26 mouse cellular contexts compared by ENCODE assay signal in the genomic region with DNA sequence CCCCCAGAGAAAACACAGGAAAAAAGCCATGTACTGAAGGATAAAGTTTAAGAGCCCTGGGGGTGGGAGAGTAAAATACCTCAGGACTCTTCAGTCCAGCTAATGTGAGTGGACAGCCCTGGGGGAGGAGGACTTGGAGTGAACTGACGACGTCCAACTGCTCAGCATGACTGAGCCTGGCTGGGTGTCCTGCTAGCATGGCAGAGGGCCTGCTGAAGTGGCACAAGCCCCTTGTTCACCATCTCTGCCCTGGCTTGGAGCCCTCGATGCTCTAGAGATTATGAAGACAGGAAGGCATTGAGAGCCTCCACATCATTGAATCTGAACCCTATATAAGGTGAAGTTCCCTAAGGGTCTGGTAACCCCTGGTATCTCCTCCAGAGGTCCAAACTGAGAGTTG. TPM values are rescaled to one million over a fixed set of nuclear protein-coding genes. Genes with fewer than 3 reads are reported as not detected.
DNase-seq lines count a peak whose midpoint lies in the region; ATAC-seq lines count a peak whose summit lies in the region.
"Had no signal": no experiment of that assay in that cellular context is flagged by ENCODE, and none has a peak within 500 bp of the region (broad histone marks: within the 10 kb centered on the region; RNA-seq: fewer than 3 reads in every experiment).

No protein-coding gene starts in this region.

- WGBS in kidney, embryonic 16.5 days, result 38% methylated on average over 3 of the region's 3 CpGs
- 58% methylated on average over 3 of the region's 3 CpGs for WGBS in midbrain, embryonic 15.5 days
- 60% methylated on average over 3 of the region's 3 CpGs for WGBS in midbrain, embryonic 16.5 days
- 59% methylated on average over 3 of the region's 3 CpGs for WGBS in hindbrain, embryonic 12.5 days

- H3K9ac ChIP-seq in kidney, embryonic 16.5 days (replicated peaks; ENCODE audit: low read length), result 0 out of 2 replicates have a peak overlapping the region, but pooled peaks have one; percentile 22
- H3K9ac ChIP-seq in midbrain, embryonic 15.5 days, result no peak overlapping the region
- H3K9ac ChIP-seq in midbrain, embryonic 16.5 days (ENCODE audit: low read depth, low read length), result no peak overlapping the region
- H3K9ac ChIP-seq in hindbrain, embryonic 12.5 days, result no peak overlapping the region
- H3K9ac ChIP-seq: heart, embryonic 15.5 days; liver, embryonic 15.5 days; lung, embryonic 15.5 days had no signal

- no peak for ATAC-seq in cerebellum, adult (ENCODE audit: insufficient number of reproducible peaks, low FRiP score, low TSS enrichment)
- no peak for ATAC-seq in kidney, embryonic 16.5 days (ENCODE audit: low FRiP score, low TSS enrichment)
- no peak for ATAC-seq in midbrain, embryonic 15.5 days (replicated peaks)
- no peak for ATAC-seq in midbrain, embryonic 16.5 days
- no peak for ATAC-seq in hindbrain, embryonic 12.5 days (ENCODE audit: low FRiP score)
- ATAC-seq: activated CD4-positive, CD25-positive, alpha-beta regulatory T cell, adult 4 months; inflammation-experienced regulatory T-cells, adult 6 months had no signal

- 0 out of 2 replicates have a peak, but pooled peaks cover 2% of the 10 kb centered on the region for H3K36me3 ChIP-seq in kidney, embryonic 16.5 days (ENCODE audit: insufficient read depth, low read length)
- H3K36me3 ChIP-seq in midbrain, embryonic 15.5 days (replicated peaks), result no peaks in the 10 kb centered on the region
- H3K36me3 ChIP-seq in midbrain, embryonic 16.5 days (ENCODE audit: control insufficient read depth, insufficient read depth, low read length), result no peaks in the 10 kb centered on the region
- peaks cover 11% of the 10 kb centered on the region; the same call in 1 of the 2 replicates for H3K36me3 ChIP-seq in hindbrain, embryonic 12.5 days
- H3K36me3 ChIP-seq: heart, embryonic 15.5 days; limb, embryonic 10.5 days; liver, embryonic 15.5 days; lung, embryonic 15.5 days had no signal

- peak; percentile 60 to 75 for DNase-seq in cerebellum, postnatal 10 days
- no peak for DNase-seq in kidney, adult 18-20 months
- DNase-seq in kidney, postnatal 10 days, result no peak
- DNase-seq: adrenal gland, postnatal 14 days; cerebellum, adult 9-10 months; gastrocnemius, postnatal 36 days; heart, adult 2 months; heart, postnatal 36 days; kidney, adult 8-10 months; kidney, postnatal 25 days; liver; lung, postnatal 36 days; thymus, postnatal 14 days had no signal

- H3K4me2 ChIP-seq in kidney, embryonic 16.5 days (replicated peaks; ENCODE audit: low read depth, low read length), result no peak overlapping the region
- no peak overlapping the region for H3K4me2 ChIP-seq in midbrain, embryonic 15.5 days
- H3K4me2 ChIP-seq in midbrain, embryonic 16.5 days (ENCODE audit: low read length), result no peak overlapping the region
- no peak overlapping the region for H3K4me2 ChIP-seq in hindbrain, embryonic 12.5 days (replicated peaks)
- H3K4me2 ChIP-seq: heart, embryonic 15.5 days; liver, embryonic 15.5 days; lung, embryonic 15.5 days had no signal

- no peak overlapping the region for H3K4me3 ChIP-seq in kidney, embryonic 16.5 days (ENCODE audit: low read length)
- no peak overlapping the region for H3K4me3 ChIP-seq in midbrain, embryonic 15.5 days
- H3K4me3 ChIP-seq in midbrain, embryonic 16.5 days (ENCODE audit: low read depth, low read length), result no peak overlapping the region
- H3K4me3 ChIP-seq in hindbrain, embryonic 12.5 days, result no peak overlapping the region
- H3K4me3 ChIP-seq: embryonic facial prominence, embryonic 10.5 days; heart, adult 2 months; heart, embryonic 15.5 days; limb, embryonic 10.5 days; liver, embryonic 15.5 days; lung, embryonic 15.5 days; megakaryocyte, embryonic 14.5 days had no signal

- no peaks in the 10 kb centered on the region for H3K27me3 ChIP-seq in kidney, embryonic 16.5 days (ENCODE audit: insufficient read depth, low read length)
- no peaks in the 10 kb centered on the region for H3K27me3 ChIP-seq in midbrain, embryonic 15.5 days (replicated peaks)
- no peaks in the 10 kb centered on the region for H3K27me3 ChIP-seq in midbrain, embryonic 16.5 days (ENCODE audit: control insufficient read depth, insufficient read depth, low read depth, low read length)
- H3K27me3 ChIP-seq in hindbrain, embryonic 12.5 days, result no peaks in the 10 kb centered on the region
- H3K27me3 ChIP-seq: heart, embryonic 15.5 days; lung, embryonic 15.5 days had no signal

- peaks cover 21% of the 10 kb centered on the region for H3K4me1 ChIP-seq in kidney, embryonic 16.5 days (ENCODE audit: insufficient read depth, low read length)
- peaks cover 20% of the 10 kb centered on the region for H3K4me1 ChIP-seq in midbrain, embryonic 15.5 days
- H3K4me1 ChIP-seq in midbrain, embryonic 16.5 days (ENCODE audit: control insufficient read depth, insufficient read depth, low read length), result peaks cover 15% of the 10 kb centered on the region
- H3K4me1 ChIP-seq in hindbrain, embryonic 12.5 days, result peaks cover 51% of the 10 kb centered on the region

- H3K9me3 ChIP-seq in kidney, embryonic 16.5 days (ENCODE audit: low read length), result no peaks in the 10 kb centered on the region
- no peaks in the 10 kb centered on the region for H3K9me3 ChIP-seq in midbrain, embryonic 15.5 days
- no peaks in the 10 kb centered on the region for H3K9me3 ChIP-seq in midbrain, embryonic 16.5 days (replicated peaks; ENCODE audit: control insufficient read depth, low read length, poor library complexity, severe bottlenecking)
- H3K9me3 ChIP-seq in hindbrain, embryonic 12.5 days (replicated peaks), result no peaks in the 10 kb centered on the region
- H3K9me3 ChIP-seq: embryonic facial prominence, embryonic 10.5 days; heart, embryonic 15.5 days; limb, embryonic 10.5 days; liver, embryonic 15.5 days; lung, embryonic 15.5 days; megakaryocyte, embryonic 14.5 days had no signal

- H3K27ac ChIP-seq in kidney, embryonic 16.5 days (ENCODE audit: low read length), result no peak overlapping the region
- peak overlapping the region; percentile 14; the same call in 1 of the 2 replicates for H3K27ac ChIP-seq in midbrain, embryonic 15.5 days
- H3K27ac ChIP-seq in midbrain, embryonic 16.5 days (ENCODE audit: low read length), result no peak overlapping the region
- peak overlapping the region; percentile 46 for H3K27ac ChIP-seq in hindbrain, embryonic 12.5 days
- H3K27ac ChIP-seq: embryonic facial prominence, embryonic 10.5 days; heart, adult 2 months; heart, embryonic 15.5 days; limb, embryonic 10.5 days; liver, embryonic 15.5 days; lung, embryonic 15.5 days had no signal

RNA-seq across cellular contexts. Expression of a gene that starts 5.9 kb away (rescaled TPM):
- 36.5 and 39.3 TPM in 2 replicates for polyA plus RNA-seq in kidney, embryonic 16.5 days (2015; fragmentation: Nextera tagmentation; extraction: Ambion mirVana)
- 128 and 133 TPM in 2 replicates for polyA plus RNA-seq in midbrain, embryonic 15.5 days (2015; fragmentation: Nextera tagmentation; extraction: Ambion mirVana)
- 134 and 145 TPM in 2 replicates for polyA plus RNA-seq in midbrain, embryonic 16.5 days (2015; fragmentation: Nextera tagmentation; extraction: Ambion mirVana)
- polyA plus RNA-seq in hindbrain, embryonic 12.5 days (2016; fragmentation: Nextera tagmentation; extraction: Ambion mirVana), result 94.8 and 95.7 TPM in 2 replicates

RNA-seq across cellular contexts. Expression of a gene that starts 7.1 kb away (rescaled TPM):
- polyA plus RNA-seq in kidney, embryonic 16.5 days (2015; fragmentation: Nextera tagmentation; extraction: Ambion mirVana), result 10.9 and 11.3 TPM in 2 replicates
- 68.3 and 77.4 TPM in 2 replicates for polyA plus RNA-seq in midbrain, embryonic 15.5 days (2015; fragmentation: Nextera tagmentation; extraction: Ambion mirVana)
- polyA plus RNA-seq in midbrain, embryonic 16.5 days (2015; fragmentation: Nextera tagmentation; extraction: Ambion mirVana), result 67.7 and 76.5 TPM in 2 replicates
- 112 and 121 TPM in 2 replicates for polyA plus RNA-seq in hindbrain, embryonic 12.5 days (2016; fragmentation: Nextera tagmentation; extraction: Ambion mirVana)
- polyA plus RNA-seq: inflammation-experienced regulatory T-cells, adult 6 months had no signal

RNA-seq across cellular contexts. Expression of a gene that starts 23.7 kb away (rescaled TPM):
- 17.9 and 18.6 TPM in 2 replicates for polyA plus RNA-seq in kidney, embryonic 16.5 days (2015; fragmentation: Nextera tagmentation; extraction: Ambion mirVana)
- polyA plus RNA-seq in midbrain, embryonic 15.5 days (2015; fragmentation: Nextera tagmentation; extraction: Ambion mirVana), result 3.9 and 4.0 TPM in 2 replicates
- 2.5 and 3.1 TPM in 2 replicates for polyA plus RNA-seq in midbrain, embryonic 16.5 days (2015; fragmentation: Nextera tagmentation; extraction: Ambion mirVana)
- 4.2 and 5.7 TPM in 2 replicates for polyA plus RNA-seq in hindbrain, embryonic 12.5 days (2016; fragmentation: Nextera tagmentation; extraction: Ambion mirVana)

RNA-seq across cellular contexts. Expression of a gene that starts 29.8 kb away (rescaled TPM):
- polyA plus RNA-seq in kidney, embryonic 16.5 days (2015; fragmentation: Nextera tagmentation; extraction: Ambion mirVana), result 267 and 290 TPM in 2 replicates
- 197 and 212 TPM in 2 replicates for polyA plus RNA-seq in midbrain, embryonic 15.5 days (2015; fragmentation: Nextera tagmentation; extraction: Ambion mirVana)
- polyA plus RNA-seq in midbrain, embryonic 16.5 days (2015; fragmentation: Nextera tagmentation; extraction: Ambion mirVana), result 185 and 220 TPM in 2 replicates
- polyA plus RNA-seq in hindbrain, embryonic 12.5 days (2016; fragmentation: Nextera tagmentation; extraction: Ambion mirVana), result 320 and 344 TPM in 2 replicates

RNA-seq across cellular contexts. Expression of a gene that starts 46.8 kb away (rescaled TPM):
- 10.1 and 10.9 TPM in 2 replicates for polyA plus RNA-seq in kidney, embryonic 16.5 days (2015; fragmentation: Nextera tagmentation; extraction: Ambion mirVana)
- polyA plus RNA-seq in midbrain, embryonic 15.5 days (2015; fragmentation: Nextera tagmentation; extraction: Ambion mirVana), result 1.7 and 2.0 TPM in 2 replicates
- polyA plus RNA-seq in midbrain, embryonic 16.5 days (2015; fragmentation: Nextera tagmentation; extraction: Ambion mirVana), result 3.0 and 3.1 TPM in 2 replicates
- polyA plus RNA-seq in hindbrain, embryonic 12.5 days (2016; fragmentation: Nextera tagmentation; extraction: Ambion mirVana), result 3.0 and 5.9 TPM in 2 replicates

Comparison
In these comparisons a context has a peak if more than half of its experiments do, and no peak if none do; other contexts are left out.
1. H3K27ac ChIP-seq: peak in midbrain, embryonic 15.5 days (single experiment) and hindbrain, embryonic 12.5 days (single experiment); none in kidney, embryonic 16.5 days (single experiment) and midbrain, embryonic 16.5 days (single experiment).
2. DNase-seq: peak in cerebellum, postnatal 10 days (2 of 2); none in kidney, adult 18-20 months (single experiment) and kidney, postnatal 10 days (single experiment).